ENCODE assay signal across 17 mouse cellular contexts in the genomic region with DNA sequence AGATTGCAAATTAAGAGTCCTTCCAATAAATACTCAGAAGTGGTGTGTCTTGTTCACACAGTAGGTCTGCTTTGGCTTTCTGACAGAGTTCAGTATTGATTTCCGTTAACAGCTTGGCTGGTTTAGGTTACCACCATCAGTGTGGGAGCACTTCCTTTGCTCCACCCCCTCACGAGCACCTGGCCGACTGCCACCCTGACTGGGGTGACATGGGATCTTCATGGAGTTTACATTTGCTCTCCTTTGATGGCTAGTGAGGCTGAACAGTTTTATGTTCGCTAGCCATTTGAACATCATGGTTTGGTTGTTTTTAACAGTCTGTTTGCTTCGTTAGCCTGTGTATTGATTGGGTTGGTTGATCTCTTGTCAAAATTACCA.
A peak's percentile ranks its signal among the peaks of the same experiment; 100 is the strongest.
DNase-seq lines count a peak whose midpoint lies in the region; ATAC-seq and TF ChIP-seq lines count a peak whose summit lies in the region.
"Had no signal": no experiment of that assay in that cellular context is flagged by ENCODE, and none has a peak within 500 bp of the region (broad histone marks: within the 10 kb centered on the region; RNA-seq: fewer than 3 reads in every experiment).

No protein-coding gene starts in this region.

- no peak overlapping the region for H3K4me3 ChIP-seq in neural tube, embryonic 12.5 days
- no peak overlapping the region; the same call in 1 of the 2 replicates for H3K4me3 ChIP-seq in forebrain, postnatal 0 days (ENCODE audit: low read depth, low read length)
- H3K4me3 ChIP-seq in hindbrain, postnatal 0 days (ENCODE audit: low read length) = peak overlapping the region; percentile 21
- no peak overlapping the region for H3K4me3 ChIP-seq in neural tube, embryonic 14.5 days (ENCODE audit: low read depth, low read length)
- H3K4me3 ChIP-seq: liver, embryonic 12.5 days had no signal

- no peak overlapping the region for H3K9ac ChIP-seq in neural tube, embryonic 12.5 days
- H3K9ac ChIP-seq in forebrain, postnatal 0 days = peak overlapping the region; percentile 55; the same call in 1 of the 2 replicates
- H3K9ac ChIP-seq in hindbrain, postnatal 0 days (replicated peaks; ENCODE audit: low read length) = peak overlapping the region; percentile 48; the same call in 1 of the 2 replicates
- H3K9ac ChIP-seq in neural tube, embryonic 14.5 days (replicated peaks; ENCODE audit: low read depth, low read length) = no peak overlapping the region
- H3K9ac ChIP-seq: liver, embryonic 12.5 days had no signal

- no peaks in the 10 kb centered on the region for H3K36me3 ChIP-seq in neural tube, embryonic 12.5 days
- no peaks in the 10 kb centered on the region for H3K36me3 ChIP-seq in forebrain, postnatal 0 days (ENCODE audit: insufficient read depth)
- no peaks in the 10 kb centered on the region for H3K36me3 ChIP-seq in hindbrain, postnatal 0 days (ENCODE audit: insufficient read depth, low read length)
- H3K36me3 ChIP-seq in neural tube, embryonic 14.5 days (ENCODE audit: control insufficient read depth, insufficient read depth, low read length) = no peaks in the 10 kb centered on the region
- H3K36me3 ChIP-seq: G1E had no signal

- H3K4me1 ChIP-seq in neural tube, embryonic 12.5 days = peaks cover 32% of the 10 kb centered on the region
- peaks cover 20% of the 10 kb centered on the region for H3K4me1 ChIP-seq in forebrain, postnatal 0 days (ENCODE audit: insufficient read depth)
- peaks cover 15% of the 10 kb centered on the region for H3K4me1 ChIP-seq in hindbrain, postnatal 0 days (ENCODE audit: insufficient read depth, low read length)
- peaks cover 18% of the 10 kb centered on the region for H3K4me1 ChIP-seq in neural tube, embryonic 14.5 days (ENCODE audit: control insufficient read depth, insufficient read depth, low read length)
- H3K4me1 ChIP-seq: liver, embryonic 12.5 days had no signal

- no peak for DNase-seq in neural tube, embryonic 10.5 days (ENCODE audit: extremely low spot score, low spot score)
- no peak for DNase-seq in forebrain, postnatal 0 days
- no peak for DNase-seq in hindbrain, postnatal 0 days (ENCODE audit: low spot score)
- no peak for DNase-seq in adrenal gland, adult 18-20 months (ENCODE audit: low spot score in 2 of 2)
- DNase-seq in right cerebral cortex, adult 2 months (ENCODE audit: low spot score in 2 of 2) = no peak
- DNase-seq in urinary bladder, postnatal 4 days (ENCODE audit: low spot score in 2 of 2) = no peak
- DNase-seq: adrenal gland, postnatal 10 days; cerebellum, adult 18-20 months; gastrocnemius, postnatal 25 days; kidney, adult 11 months; kidney, postnatal 14 days; lung, postnatal 10 days had no signal

- ATAC-seq in neural tube, embryonic 12.5 days (ENCODE audit: low FRiP score, low read depth) = peak; percentile 24; the same call in 1 of the 2 replicates
- ATAC-seq in forebrain, postnatal 0 days = peak; percentile 4; the same call in 1 of the 2 replicates
- ATAC-seq in hindbrain, postnatal 0 days = no peak; the same call in 1 of the 2 replicates
- ATAC-seq in neural tube, embryonic 14.5 days (ENCODE audit: low read depth) = 0 out of 2 replicates have a peak, but pooled peaks have one; percentile 20
- ATAC-seq: liver, embryonic 12.5 days had no signal

- peak overlapping the region; percentile 47 for H3K4me2 ChIP-seq in neural tube, embryonic 12.5 days (replicated peaks)
- H3K4me2 ChIP-seq in forebrain, postnatal 0 days (ENCODE audit: low read depth) = peak overlapping the region; percentile 50; the same call in 1 of the 2 replicates
- peak overlapping the region; percentile 54; the same call in 1 of the 2 replicates for H3K4me2 ChIP-seq in hindbrain, postnatal 0 days (ENCODE audit: low read depth, low read length)
- peak overlapping the region; percentile 41; the same call in 1 of the 2 replicates for H3K4me2 ChIP-seq in neural tube, embryonic 14.5 days (ENCODE audit: low read depth, low read length)
- H3K4me2 ChIP-seq: heart, embryonic 11.5 days; liver, embryonic 12.5 days had no signal

- peak overlapping the region; percentile 59; the same call in 1 of the 2 replicates for H3K27ac ChIP-seq in neural tube, embryonic 12.5 days
- peak overlapping the region; percentile 50; the same call in 1 of the 2 replicates for H3K27ac ChIP-seq in forebrain, postnatal 0 days (ENCODE audit: low read depth, low read length)
- peak overlapping the region; percentile 80; the same call in 1 of the 2 replicates for H3K27ac ChIP-seq in hindbrain, postnatal 0 days
- peak overlapping the region; percentile 91 for H3K27ac ChIP-seq in neural tube, embryonic 14.5 days (ENCODE audit: low read depth, low read length)
- H3K27ac ChIP-seq: liver, embryonic 12.5 days had no signal

- 68% methylated on average over 5 of the region's 5 CpGs for WGBS in neural tube, embryonic 12.5 days
- 48% methylated on average over 5 of the region's 5 CpGs for WGBS in forebrain, postnatal 0 days
- 45% methylated on average over 5 of the region's 5 CpGs for WGBS in hindbrain, postnatal 0 days
- WGBS in neural tube, embryonic 14.5 days = 58% methylated on average over 5 of the region's 5 CpGs

- no peak for TF ChIP-seq CTCF in forebrain, postnatal 0 days (IDR thresholded peaks at IDR 0.05; ENCODE audit: low read depth)
- no peak for TF ChIP-seq CTCF in hindbrain, postnatal 0 days (IDR thresholded peaks at IDR 0.05; ENCODE audit: low read depth)

- no peaks in the 10 kb centered on the region for H3K9me3 ChIP-seq in neural tube, embryonic 12.5 days
- no peaks in the 10 kb centered on the region for H3K9me3 ChIP-seq in forebrain, postnatal 0 days (ENCODE audit: low read length)
- no peaks in the 10 kb centered on the region for H3K9me3 ChIP-seq in hindbrain, postnatal 0 days (ENCODE audit: low read length)
- no peaks in the 10 kb centered on the region for H3K9me3 ChIP-seq in neural tube, embryonic 14.5 days (ENCODE audit: control insufficient read depth, low read length)
- H3K9me3 ChIP-seq: liver, embryonic 12.5 days had no signal

- H3K27me3 ChIP-seq in neural tube, embryonic 12.5 days (replicated peaks) = no peaks in the 10 kb centered on the region
- no peaks in the 10 kb centered on the region for H3K27me3 ChIP-seq in forebrain, postnatal 0 days (ENCODE audit: insufficient read depth, low read length)
- no peaks in the 10 kb centered on the region for H3K27me3 ChIP-seq in hindbrain, postnatal 0 days (ENCODE audit: insufficient read depth, low read length)
- no peaks in the 10 kb centered on the region for H3K27me3 ChIP-seq in neural tube, embryonic 14.5 days (ENCODE audit: control insufficient read depth, insufficient read depth, low read length)
- H3K27me3 ChIP-seq: liver, embryonic 12.5 days had no signal

Comparison
In these comparisons a context has a peak if more than half of its experiments do, and no peak if none do; other contexts are left out.
1. H3K9ac ChIP-seq: peak in forebrain, postnatal 0 days (single experiment) and hindbrain, postnatal 0 days (single experiment); none in neural tube, embryonic 12.5 days (single experiment) and neural tube, embryonic 14.5 days (single experiment).
2. Peak in every context shown above with its lines, with median percentiles within 50 percentile points of each other: H3K27ac ChIP-seq and H3K4me2 ChIP-seq.